Mouse (Mus musculus) hindbrain, postnatal 0 days (tissue): ENCODE measurements around the gene Dut. TPM values are rescaled to one million over a fixed set of nuclear protein-coding genes. Genes with fewer than 3 reads are reported as not detected.

Source experiments
- ATAC-seq: fragments of 200-750 bp; cut with Nextera tagmentation; 2 replicates; pipeline ENCODE4 v1.8.0; 2017; ENCODE audit warnings: mild to moderate bottlenecking, moderate TSS enrichment, moderate library complexity
- DNase-seq: peaks from one replicate; pipeline ENCODE4 v3.0.0-alpha.2; 2015; ENCODE audit warnings: low spot score
- H3K27ac ChIP-seq: fragments of 300-500 bp; sonication (generic); 2 replicates; pipeline ENCODE4 v1.5.1; 2014; ENCODE audit warnings: mild to moderate bottlenecking
- H3K27me3 ChIP-seq: fragments of 300-500 bp; sonication (generic); 2 replicates; pipeline ENCODE4 v1.6.1; 2014; ENCODE audit warnings: low read length, mixed read lengths; ENCODE audit not compliant: insufficient read depth
- H3K36me3 ChIP-seq: fragments of 300-500 bp; sonication (generic); 2 replicates; pipeline ENCODE4 v1.6.1; 2014; ENCODE audit warnings: low read length, mixed read lengths; ENCODE audit not compliant: insufficient read depth
- H3K4me1 ChIP-seq: fragments of 300-500 bp; sonication (generic); 2 replicates; pipeline ENCODE4 v1.6.1; 2014; ENCODE audit warnings: antibody characterized with exemption, low read length, mixed read lengths; ENCODE audit not compliant: insufficient read depth
- H3K4me2 ChIP-seq: fragments of 300-500 bp; sonication (generic); 2 replicates; pipeline ENCODE4 v1.6.1; 2014; ENCODE audit warnings: low read depth, mild to moderate bottlenecking, low read length, moderate library complexity, mixed read lengths
- H3K4me3 ChIP-seq: fragments of 300-500 bp; sonication (generic); 2 replicates; pipeline ENCODE4 v1.5.1; 2014; ENCODE audit warnings: low read length
- H3K9ac ChIP-seq: fragments of 300-500 bp; sonication (generic); replicated peaks from 2 replicates; pipeline ENCODE4 v1.6.1; 2014; ENCODE audit warnings: mild to moderate bottlenecking, low read length, moderate library complexity, mixed read lengths
- H3K9me3 ChIP-seq: fragments of 300-500 bp; sonication (generic); 2 replicates; pipeline ENCODE4 v1.6.1; 2016; ENCODE audit warnings: low read length, mixed read lengths
- CTCF ChIP-seq: IDR thresholded peaks from 2 replicates; pipeline ENCODE4 v1.5.1; 2016; ENCODE audit warnings: antibody characterized with exemption, control low read depth, low read depth
- WGBS: fragments of 180-500 bp; shearing (Covaris S2); extraction: QIAGEN DNeasy Blood & Tissue Kit; methylation state at CpG from one replicate; pipeline ENCODE4 v1.1.7; 2014; 5-methylcytosine and 5-hydroxymethylcytosine counted together
- polyA plus RNA-seq: library from polyadenylated mRNA; unstranded; fragments of >200 nt; fragmentation: Nextera tagmentation; extraction: Ambion mirVana; gene quantifications from 2 replicates; pipeline ENCODE4 v1.2.1, GENCODE M21; 2015
- total RNA-seq: library from RNA; depleted of rRNA; stranded (reverse); fragments of >200 nt; gene quantifications from 2 replicates; pipeline ENCODE4 v1.2.3, GENCODE M21; 2014

The Dut gene
- total and polyA plus RNA-seq, 2 experiments from 2014 or later: 50.7 to 95.0 TPM

DNA sequence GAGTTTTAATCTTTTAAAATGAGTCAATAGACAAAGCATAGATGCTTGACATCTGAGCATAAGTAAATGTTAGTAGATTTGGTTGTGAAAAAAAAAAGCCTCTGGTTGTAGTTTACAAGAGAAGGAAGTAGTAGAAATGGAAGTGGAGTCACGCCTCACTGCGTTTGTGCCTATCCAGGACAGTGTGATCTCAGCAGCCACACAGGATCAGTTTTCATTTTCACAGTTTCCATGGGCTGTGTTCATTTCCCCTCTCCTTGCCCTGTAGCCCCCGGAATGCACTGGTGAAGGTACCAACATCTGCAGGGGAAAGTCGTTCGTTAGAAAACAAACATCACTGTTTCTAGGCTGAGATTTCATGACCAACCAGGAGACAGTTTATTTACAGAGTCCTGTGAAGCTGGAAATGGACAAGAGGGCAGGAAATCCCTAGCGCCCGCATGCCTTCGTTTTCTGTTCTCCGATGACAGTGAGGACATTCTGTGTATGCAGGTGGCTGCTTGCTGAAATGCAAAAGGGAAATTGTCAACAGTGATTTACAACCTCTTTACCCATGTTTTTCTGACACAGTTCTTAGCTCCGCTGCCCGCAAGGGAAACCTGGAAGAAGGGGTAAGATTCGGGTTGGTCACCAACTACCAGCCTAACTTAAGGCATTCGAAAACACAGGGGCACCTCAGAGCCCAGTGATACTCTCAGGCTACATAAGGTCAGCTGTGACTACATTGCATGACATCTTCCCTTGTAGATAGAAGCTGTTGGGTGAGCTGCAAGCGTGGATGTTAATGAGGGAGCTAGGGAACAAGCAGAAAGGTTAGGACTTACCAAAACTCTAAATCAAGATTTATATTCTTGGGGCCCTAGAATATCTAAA, 35.6 kb downstream of the Dut start:
- Histone ChIP-seq H3K9ac (no peak overlapping the region), H3K27me3 (no peaks in the 10 kb centered on the region), H3K36me3 (no peaks in the 10 kb centered on the region), H3K9me3 (no peaks in the 10 kb centered on the region), H3K4me2 (no peak overlapping the region), H3K4me1 (no peaks in the 10 kb centered on the region; the same call in 1 of the 2 replicates), H3K4me3 (no peak overlapping the region), H3K27ac (no peak overlapping the region)
- 79% methylated on average over 14 of the region's 14 CpGs for WGBS
- ATAC-seq: no peak
- DNase-seq: no peak
- no peak for TF ChIP-seq CTCF

DNA sequence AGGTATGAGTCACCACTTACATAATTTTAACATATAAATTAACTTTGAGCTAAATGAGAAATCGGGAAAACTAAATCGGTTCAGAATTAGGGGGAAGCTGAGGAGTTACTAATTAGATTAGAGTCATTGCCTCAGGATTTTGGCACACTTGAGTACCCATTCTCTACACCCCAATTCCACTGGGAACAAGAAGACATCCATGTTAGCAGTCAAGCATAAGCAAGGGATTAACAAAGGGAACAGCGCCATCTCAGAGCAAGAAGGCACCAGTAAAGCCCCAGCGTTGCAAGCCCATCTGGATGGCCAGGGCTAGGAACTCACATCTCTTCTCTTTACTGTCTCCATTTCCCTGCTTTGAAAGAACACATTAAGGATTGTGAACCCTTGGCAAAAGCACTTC, 38.8 kb downstream of the Dut start:
- DNase-seq (peak; percentile 66), ATAC-seq (peak; percentile 53)
- Histone ChIP-seq H3K4me1 (no peaks in the 10 kb centered on the region; the same call in 1 of the 2 replicates), H3K27me3 (no peaks in the 10 kb centered on the region), H3K36me3 (no peaks in the 10 kb centered on the region), H3K27ac (no peak overlapping the region), H3K4me2 (no peak overlapping the region), H3K4me3 (no peak overlapping the region), H3K9ac (no peak overlapping the region), H3K9me3 (no peaks in the 10 kb centered on the region)
- TF ChIP-seq CTCF: peak; percentile 27
- WGBS: 54% methylated on average over 4 of the region's 4 CpGs

DNA sequence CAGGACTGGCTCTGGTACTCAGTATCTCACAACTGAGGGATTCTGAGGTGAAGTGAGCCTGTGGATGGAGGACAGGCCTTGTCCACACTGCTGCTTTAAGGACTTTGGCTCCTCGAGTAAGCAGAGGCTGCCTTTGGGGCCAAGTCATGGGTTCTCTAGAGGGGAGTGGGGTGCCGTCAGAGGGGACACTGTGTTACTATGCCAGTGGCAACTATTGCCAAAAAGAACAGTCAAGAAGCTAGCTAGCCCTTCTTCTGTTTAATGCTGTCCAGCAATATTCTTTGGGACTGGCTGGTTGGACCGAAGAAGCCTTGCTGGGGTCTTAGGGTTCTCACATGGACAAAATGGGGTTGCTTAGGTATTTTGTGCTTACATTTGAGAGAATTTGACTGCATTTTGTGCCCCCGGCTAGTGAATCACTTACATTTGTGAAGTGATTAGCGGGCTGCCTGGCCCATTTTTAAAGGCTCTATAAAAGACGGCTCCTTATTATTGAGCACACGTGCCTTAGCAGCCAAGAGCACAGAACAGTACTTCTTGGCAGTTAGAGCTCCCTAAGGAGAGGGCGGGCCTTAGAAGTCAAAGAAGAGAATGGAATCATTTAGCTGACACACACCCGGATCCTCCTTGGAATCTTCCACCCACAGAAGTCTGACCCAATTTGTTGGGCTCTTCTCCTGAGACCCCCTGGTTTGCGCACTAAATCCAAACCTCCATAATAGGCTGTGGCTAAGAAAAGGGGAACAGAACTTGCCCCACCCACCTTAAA, 43.4 kb downstream of the Dut start:
- 0 out of 2 replicates have a peak overlapping the region, but pooled peaks have one; percentile 33 for H3K27ac ChIP-seq
- no peaks in the 10 kb centered on the region for H3K9me3 ChIP-seq
- no peak for TF ChIP-seq CTCF
- peak; percentile 79 for ATAC-seq
- no peaks in the 10 kb centered on the region; the same call in 1 of the 2 replicates for H3K4me1 ChIP-seq
- H3K4me2 ChIP-seq: no peak overlapping the region
- H3K4me3 ChIP-seq: no peak overlapping the region
- H3K36me3 ChIP-seq: no peaks in the 10 kb centered on the region
- peak; percentile 53 for DNase-seq
- no peaks in the 10 kb centered on the region for H3K27me3 ChIP-seq
- 49% methylated on average over 10 of the region's 10 CpGs for WGBS
- H3K9ac ChIP-seq: no peak overlapping the region

DNA sequence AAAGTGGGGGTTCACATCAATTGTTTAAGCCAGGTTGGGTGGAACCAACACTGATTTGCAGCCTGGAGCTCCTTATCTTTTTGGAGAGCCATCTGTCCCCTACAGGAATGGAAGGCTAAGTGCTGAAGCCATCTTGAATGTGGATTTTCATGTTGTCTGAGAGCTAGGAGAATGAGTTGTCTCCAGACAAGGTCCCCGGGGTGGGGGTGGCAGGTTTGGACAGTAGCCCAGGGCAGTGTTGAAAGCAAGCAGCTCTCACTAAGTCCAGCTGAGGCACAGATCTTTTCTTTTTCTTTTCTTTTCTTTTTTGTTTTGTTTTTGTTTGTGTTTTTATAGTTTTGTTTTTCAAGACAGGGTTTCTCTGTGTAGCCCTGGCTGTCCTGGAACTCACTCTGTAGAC, 44.1 kb downstream of the Dut start:
- H3K9me3 ChIP-seq: no peaks in the 10 kb centered on the region
- H3K4me3 ChIP-seq: no peak overlapping the region
- no peak for TF ChIP-seq CTCF
- H3K27me3 ChIP-seq: no peaks in the 10 kb centered on the region
- H3K27ac ChIP-seq: 0 out of 2 replicates have a peak overlapping the region, but pooled peaks have one; percentile 33
- H3K4me2 ChIP-seq: no peak overlapping the region
- no peak overlapping the region for H3K9ac ChIP-seq
- WGBS: 85% methylated on average over 1 of the region's 1 CpGs
- H3K4me1 ChIP-seq: no peaks in the 10 kb centered on the region; the same call in 1 of the 2 replicates
- H3K36me3 ChIP-seq: no peaks in the 10 kb centered on the region
- peak; percentile 8 for DNase-seq
- ATAC-seq: no peak

DNA sequence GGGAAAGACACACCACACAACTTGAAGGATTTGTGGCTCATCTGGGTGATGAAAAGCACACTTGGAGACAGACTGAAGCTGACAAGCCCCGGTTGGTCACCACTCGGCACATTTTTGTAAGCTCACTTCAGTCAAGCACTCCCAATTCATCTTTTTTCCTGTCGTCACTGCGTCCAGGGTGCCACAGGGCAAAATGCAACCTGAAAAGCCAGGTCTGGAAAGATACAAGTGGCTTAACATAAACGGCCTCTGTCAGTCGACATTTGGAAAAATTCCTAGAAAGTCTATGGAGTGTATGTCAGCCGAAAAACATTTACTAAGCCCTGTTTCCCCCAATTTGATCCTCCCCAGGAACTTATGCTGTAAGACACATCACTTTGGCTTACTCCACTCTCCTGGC, 45.6 kb downstream of the Dut start:
- no peak for TF ChIP-seq CTCF

DNA sequence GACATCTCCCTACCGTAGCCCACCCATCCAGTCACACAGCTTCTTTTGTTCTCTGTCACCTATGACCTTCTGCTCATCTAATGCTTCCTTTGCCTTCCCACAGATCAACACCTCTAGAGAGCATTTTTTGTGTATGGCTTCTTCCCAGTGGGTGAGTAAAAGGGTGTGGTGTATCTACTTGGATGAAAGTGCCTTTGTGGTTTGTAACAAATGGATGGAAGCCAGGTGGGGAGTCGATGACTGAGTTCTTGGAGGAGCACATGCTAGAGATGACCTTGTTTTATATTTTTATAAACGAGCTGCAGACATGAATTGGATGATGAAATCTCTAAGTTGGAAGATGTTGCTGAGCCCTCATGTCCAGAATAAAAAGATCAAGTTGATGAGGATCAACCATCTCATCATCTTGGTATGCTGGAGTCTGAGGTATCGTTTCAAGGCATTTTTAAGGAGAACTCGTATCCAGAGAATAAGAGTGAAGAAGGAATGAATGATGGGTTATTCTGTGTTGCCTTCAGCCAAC, 47.0 kb downstream of the Dut start:
- Histone ChIP-seq H3K4me3 (no peak overlapping the region), H3K36me3 (no peaks in the 10 kb centered on the region), H3K9ac (no peak overlapping the region), H3K9me3 (no peaks in the 10 kb centered on the region), H3K4me1 (no peaks in the 10 kb centered on the region), H3K27me3 (no peaks in the 10 kb centered on the region), H3K4me2 (no peak overlapping the region), H3K27ac (no peak overlapping the region)
- ATAC-seq (no peak), DNase-seq (no peak)
- 82% methylated on average over 5 of the region's 5 CpGs for WGBS
- TF ChIP-seq CTCF: no peak

More for the DNA sequence above, 45.6 kb downstream of the Dut start:
- Histone ChIP-seq H3K4me1 (no peaks in the 10 kb centered on the region), H3K27ac (no peak overlapping the region), H3K9ac (no peak overlapping the region), H3K27me3 (no peaks in the 10 kb centered on the region), H3K4me2 (no peak overlapping the region), H3K36me3 (no peaks in the 10 kb centered on the region), H3K4me3 (no peak overlapping the region), H3K9me3 (no peaks in the 10 kb centered on the region)
- DNase-seq (no peak), ATAC-seq (no peak)
- 85% methylated on average over 7 of the region's 7 CpGs for WGBS
